Mouse (Mus musculus) skeletal muscle tissue, adult 2 months (tissue): ENCODE results near the gene Cplx2.
A peak's percentile ranks its signal among the peaks of the same experiment; 100 is the strongest.

Experiments
- DNase-seq: peaks from one replicate; pipeline ENCODE4 v3.0.0-alpha.2; 2012; ENCODE audit warnings: low read depth, low spot score

Cplx2 gene

GRCm38 (mm10) chr13:54403224-54404070 is 32.3 kb downstream of the Cplx2 start:
- no peak for DNase-seq

GRCm38 (mm10) chr13:54404205-54404604 is 33.1 kb downstream of the Cplx2 start:
- no peak for DNase-seq

- no peak for DNase-seq
These were observed 34.7 kb downstream of the Cplx2 start for GRCm38 (mm10) chr13:54405805-54406204.

- no peak for DNase-seq
These were observed 40.5 kb downstream of the Cplx2 start for GRCm38 (mm10) chr13:54411656-54412055.

- DNase-seq: no peak
These were observed 41.1 kb downstream of the Cplx2 start for GRCm38 (mm10) chr13:54412236-54412635.

GRCm38 (mm10) chr13:54412721-54413120 is 41.6 kb downstream of the Cplx2 start:
- DNase-seq: no peak

- DNase-seq: no peak
These were observed 43.9 kb downstream of the Cplx2 start for GRCm38 (mm10) chr13:54415059-54415458.

- no peak for DNase-seq
These were observed 47.7 kb downstream of the Cplx2 start for GRCm38 (mm10) chr13:54418781-54419327.

GRCm38 (mm10) chr13:54420226-54420625 is 49.1 kb downstream of the Cplx2 start:
- DNase-seq: no peak

GRCm38 (mm10) chr13:54425269-54425668 is 54.1 kb downstream of the Cplx2 start:
- DNase-seq: peak; percentile 21

GRCm38 (mm10) chr13:54426781-54427655 is 55.9 kb downstream of the Cplx2 start:
- no peak for DNase-seq

GRCm38 (mm10) chr13:54428771-54429170 is 57.6 kb downstream of the Cplx2 start:
- no peak for DNase-seq

GRCm38 (mm10) chr13:54430051-54430450 is 58.9 kb downstream of the Cplx2 start:
- no peak for DNase-seq

- DNase-seq: no peak
These were observed 60.0 kb downstream of the Cplx2 start for GRCm38 (mm10) chr13:54431161-54431560.
